Mouse (Mus musculus): ENCODE data around the gene Arhgap8.
"Not testable (repeated sequence)": the region's sequence is repeated elsewhere in the genome, so short reads cannot be mapped to it uniquely, and the experiment has no call there.

DNA sequence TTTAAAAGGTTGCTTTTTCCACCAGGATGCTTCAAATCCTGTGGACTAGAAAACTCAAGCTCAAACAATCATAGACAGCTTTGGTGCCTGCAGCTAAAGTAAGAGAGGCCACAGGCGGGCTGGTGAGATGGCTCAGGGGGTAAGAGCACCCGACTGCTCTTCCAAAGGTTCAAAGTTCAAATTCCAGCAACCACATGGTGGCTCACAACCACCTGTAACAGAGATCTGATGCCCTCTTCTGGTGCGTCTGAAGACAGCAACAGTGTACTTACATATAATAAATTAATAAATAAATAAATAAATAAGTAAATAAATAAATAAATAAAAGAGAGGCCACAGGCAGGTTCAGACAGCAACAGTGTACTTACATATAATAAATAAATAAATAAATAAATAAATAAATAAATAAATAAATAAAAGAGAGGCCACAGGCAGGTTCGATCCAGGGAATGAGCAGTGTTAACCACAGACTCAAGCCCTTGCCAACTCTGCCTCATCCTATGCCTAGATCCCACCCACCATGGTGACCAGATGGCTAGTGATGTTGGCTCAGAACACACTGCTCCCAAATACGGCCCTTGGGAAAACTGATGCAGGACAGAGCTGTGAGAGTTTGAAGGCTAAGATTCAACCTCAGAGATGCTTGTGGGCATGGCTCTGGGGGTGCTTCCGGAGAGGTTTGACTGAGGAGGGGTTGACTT is 2.1 kb upstream of the Arhgap8 start:
- TF ChIP-seq ZC3H11A (IDR thresholded peaks at IDR 0.05; ENCODE audit: borderline replicate concordance, low read depth, low read length); HCFC1 (IDR thresholded peaks at IDR 0.05; ENCODE audit: borderline replicate concordance, insufficient read depth, low read length); MAFK (IDR thresholded peaks at IDR 0.05; ENCODE audit: insufficient read depth, low read depth, low read length); CHD2 (IDR thresholded peaks at IDR 0.05; ENCODE audit: low read depth, low read length); ZNF384 (IDR thresholded peaks at IDR 0.05; ENCODE audit: low read depth, low read length): not testable (repeated sequence)
